Mouse (Mus musculus) layer of hippocampus, adult 2 months (tissue): ENCODE results near the gene Ehbp1l1. TPM values are rescaled to one million over a fixed set of nuclear protein-coding genes. Genes with fewer than 3 reads are reported as not detected.
A peak's percentile ranks its signal among the peaks of the same experiment; 100 is the strongest.
"Not testable (repeated sequence)": the region's sequence is repeated elsewhere in the genome, so short reads cannot be mapped to it uniquely, and the experiment has no call there.

Experiments used
- DNase-seq, 2 experiments: peaks; one replicate each; pipeline ENCODE4 v3.0.0; 2022; ENCODE audit warnings: low spot score in 2 of 2
- H3K27ac ChIP-seq: fragments of 200-600 bp; 2 replicates; pipeline ENCODE4 v1.8.1; 2022
- H3K4me3 ChIP-seq: fragments of 200-600 bp; 2 replicates; pipeline ENCODE4 v1.8.1; 2022; ENCODE audit warnings: mild to moderate bottlenecking
- CTCF ChIP-seq: fragments of 200-600 bp; conservative IDR thresholded peaks from 2 replicates; pipeline ENCODE4 v1.8.1; 2022; ENCODE audit warnings: antibody characterized with exemption, mild to moderate bottlenecking, moderate library complexity
- total RNA-seq, 2 experiments: library from RNA; stranded (reverse); gene quantifications; 2 replicates each; pipeline ENCODE4 v1.2.3; 2021

The Ehbp1l1 gene
- total RNA-seq, 2 experiments from 2014 or later = 11.8 to 17.7 TPM

DNA sequence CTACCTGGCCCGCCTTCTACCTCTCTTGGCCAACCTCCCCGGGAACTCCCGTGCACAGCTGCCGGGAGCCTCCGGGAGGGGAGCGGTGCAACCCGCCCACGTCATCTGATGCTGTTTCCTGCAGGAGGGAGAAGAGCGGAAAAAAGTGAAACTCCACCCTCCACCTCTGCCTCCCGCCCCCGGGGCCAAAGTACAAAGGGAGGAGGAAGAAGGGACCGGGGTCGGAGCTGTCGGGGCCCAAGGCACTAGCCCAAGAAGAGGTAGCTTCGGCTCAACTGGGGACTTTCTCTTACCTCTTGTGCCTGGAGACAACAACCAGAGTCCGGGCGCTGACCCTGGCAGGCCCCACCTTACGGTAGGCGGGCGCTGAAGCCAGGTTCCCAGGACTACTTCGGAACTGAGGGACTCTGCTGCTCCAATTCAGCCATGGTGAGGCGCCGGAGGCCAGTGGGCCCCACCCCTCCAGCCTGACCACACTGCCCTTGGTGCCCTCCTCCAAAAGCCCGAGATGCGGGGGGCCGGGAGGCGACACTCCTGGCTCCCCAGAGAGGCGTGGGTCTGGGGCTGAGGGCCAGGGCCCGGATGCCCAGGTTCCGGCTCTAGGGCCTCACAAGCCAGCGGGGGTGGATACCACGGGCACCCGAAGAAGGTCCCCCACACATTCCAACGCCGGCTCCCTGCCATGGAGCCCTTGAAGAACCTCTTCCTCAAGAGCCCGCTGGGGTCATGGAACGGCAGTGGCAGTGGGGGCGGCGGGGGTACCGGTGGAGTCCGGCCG is 36.4 kb downstream of the Ehbp1l1 start:
- no peak for TF ChIP-seq CTCF
- peak; percentile 73 to 81 for DNase-seq
- Histone ChIP-seq H3K27ac (peak overlapping the region; percentile 93), H3K4me3 (peak overlapping the region; percentile 72)

DNA sequence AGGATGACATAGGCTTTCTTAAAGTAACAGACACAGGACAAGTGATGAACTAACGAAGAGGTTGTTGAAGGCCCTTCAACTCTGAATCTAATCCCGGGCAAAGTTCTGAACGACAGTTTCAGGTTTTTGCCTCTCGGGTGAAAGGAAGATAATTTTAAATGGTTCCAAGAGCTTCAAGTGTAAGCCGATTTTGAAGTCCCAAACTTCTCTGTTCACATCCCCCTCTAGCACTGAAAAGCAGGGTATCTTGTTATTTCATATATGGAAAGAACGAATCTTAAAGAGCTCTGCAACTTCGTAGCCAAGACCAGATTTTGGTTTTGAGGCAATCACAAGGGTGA is 37.1 kb downstream of the Ehbp1l1 start:
- TF ChIP-seq CTCF = no peak
- Histone ChIP-seq H3K4me3 (peak overlapping the region; percentile 72), H3K27ac (peak overlapping the region; percentile 93)
- DNase-seq = no peak

DNA sequence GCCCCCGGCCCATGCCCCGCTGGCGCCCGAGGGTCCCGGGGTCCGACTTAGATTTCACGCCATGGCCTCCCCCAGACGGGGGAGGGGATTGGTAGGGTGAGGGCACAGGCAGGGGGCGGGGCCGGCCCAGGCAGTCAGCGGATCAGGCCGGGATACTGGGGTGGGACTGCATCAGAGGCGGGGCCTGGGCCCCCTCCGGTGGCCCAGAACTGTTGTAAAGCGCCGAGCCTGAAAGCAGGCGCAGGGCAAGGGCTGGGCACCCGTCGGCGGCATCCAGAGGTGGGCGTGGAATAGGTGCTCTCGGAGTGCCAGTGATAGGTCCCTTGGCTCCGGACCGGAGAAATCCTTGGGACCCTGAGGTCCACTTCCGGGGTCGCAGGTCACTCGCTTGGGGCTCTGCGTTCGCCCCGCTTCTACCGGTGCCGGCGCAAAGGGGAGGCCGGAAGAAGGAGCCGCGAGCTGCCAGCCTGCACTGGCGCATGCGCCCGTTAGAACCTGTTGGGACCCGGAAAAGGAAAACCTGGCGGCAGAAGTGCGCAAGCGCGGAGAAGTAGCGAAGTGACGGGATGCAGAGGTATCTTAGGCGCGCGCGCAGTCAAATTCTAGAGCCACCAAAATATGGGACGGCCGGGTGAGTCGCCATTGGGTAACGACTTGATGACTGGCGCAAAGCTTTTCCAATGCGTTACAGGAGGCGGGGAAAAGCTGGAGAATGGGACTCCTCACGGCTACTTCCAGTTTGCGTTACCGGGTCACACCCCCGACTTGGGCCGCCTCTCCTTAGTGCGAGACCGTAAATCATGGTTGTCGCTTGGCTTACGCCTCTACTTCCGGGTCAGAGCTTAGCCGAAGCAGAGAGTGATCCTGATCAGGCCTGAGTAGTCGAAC is 37.7 kb downstream of the Ehbp1l1 start, which contains the start of the genes Map3k11 and Pcnx3:
Gene Map3k11 (plus strand): TSS at position 543 of the 888 bp plus-strand sequence.
Gene Pcnx3 (minus strand): TSS at position 709 of the 888 bp plus-strand sequence.
- H3K27ac ChIP-seq = peak within 1 kb of the TSS; percentile 93
- H3K4me3 ChIP-seq = peak within 1 kb of the TSS; percentile 72
- TF ChIP-seq CTCF = peak; percentile 68
- DNase-seq = peak; percentile 94 to 98

DNA sequence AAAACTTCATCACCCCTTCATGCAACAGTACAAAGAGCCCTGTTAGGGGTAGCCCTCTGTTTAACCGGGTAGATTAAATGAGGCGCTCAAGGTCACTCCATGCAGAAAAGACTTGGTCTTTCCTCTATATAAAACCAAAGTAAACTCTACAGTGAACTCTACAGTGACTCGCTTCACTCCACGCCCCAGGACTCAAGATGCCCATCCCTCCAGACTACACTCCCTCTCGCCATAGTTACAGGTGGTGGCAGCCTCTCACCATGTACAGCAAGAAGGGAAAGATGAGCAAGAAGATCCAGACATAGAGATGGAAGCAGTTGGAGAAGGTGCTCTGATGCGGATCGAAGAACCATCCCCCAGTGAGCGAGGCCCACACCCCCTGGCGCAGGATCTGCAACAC is 38.4 kb downstream of the Ehbp1l1 start:
- Histone ChIP-seq H3K4me3 (peak overlapping the region; percentile 72), H3K27ac (peak overlapping the region; percentile 93)
- TF ChIP-seq CTCF = no peak
- no peak for DNase-seq

DNA sequence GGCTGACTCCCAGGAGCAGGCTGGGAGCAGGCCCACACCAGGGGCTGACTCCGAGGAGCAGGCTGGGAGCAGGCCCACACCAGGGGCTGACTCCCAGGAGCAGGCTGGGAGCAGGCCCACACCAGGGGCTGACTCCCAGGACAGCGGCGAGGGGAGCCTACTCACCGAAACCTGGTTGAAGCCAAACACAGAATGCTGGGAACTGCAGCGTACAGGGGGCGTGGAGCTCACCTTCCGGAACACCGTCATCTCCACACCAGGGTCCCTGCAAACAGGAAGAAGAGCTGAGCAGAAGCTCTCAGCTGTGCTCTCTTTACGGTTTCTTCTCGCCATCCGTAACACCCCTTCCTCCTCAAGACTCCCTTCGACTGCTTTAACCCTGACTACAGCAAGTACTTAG is 39.2 kb downstream of the Ehbp1l1 start:
- not testable (repeated sequence) for H3K27ac ChIP-seq, DNase-seq, H3K4me3 ChIP-seq

DNA sequence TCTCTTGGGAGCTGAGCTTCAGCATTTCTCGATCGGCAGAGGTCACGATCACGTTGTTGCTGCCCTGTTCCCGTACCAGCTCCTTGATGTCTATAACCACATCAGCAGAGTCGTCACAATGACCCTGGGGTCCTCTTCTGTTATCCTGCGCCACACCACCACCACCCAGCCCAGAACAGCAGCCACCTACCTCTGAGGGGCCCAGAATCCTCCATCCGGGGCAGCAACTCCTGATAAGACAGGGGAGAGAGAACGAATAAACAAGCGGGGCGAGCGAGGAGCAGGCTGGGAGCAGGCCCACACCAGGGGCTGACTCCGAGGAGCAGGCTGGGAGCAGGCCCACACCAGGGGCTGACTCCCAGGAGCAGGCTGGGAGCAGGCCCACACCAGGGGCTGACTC is 39.7 kb downstream of the Ehbp1l1 start:
- no peak overlapping the region for H3K27ac ChIP-seq
- no peak overlapping the region for H3K4me3 ChIP-seq
- DNase-seq = no peak
- no peak for TF ChIP-seq CTCF

DNA sequence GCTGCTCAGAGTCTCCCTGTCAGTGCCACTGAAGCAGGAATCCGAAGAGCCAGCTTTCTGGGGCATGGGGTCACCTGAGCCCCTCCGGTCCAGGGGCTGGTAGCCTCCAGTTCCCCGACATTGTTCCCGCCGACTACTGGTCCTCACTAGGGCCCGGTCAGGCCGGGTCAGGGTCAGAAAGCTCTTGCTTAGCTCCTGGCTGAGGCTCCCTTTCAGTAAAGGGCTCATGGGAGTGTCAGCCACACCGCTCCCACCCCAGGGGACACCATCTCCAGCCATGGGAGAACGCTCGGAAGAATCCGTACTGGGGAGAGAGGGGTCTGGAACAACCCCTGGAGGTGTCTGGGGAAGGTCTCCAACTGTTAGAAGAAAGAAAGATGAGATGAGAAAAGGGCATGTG is 40.3 kb downstream of the Ehbp1l1 start:
- DNase-seq = no peak
- H3K4me3 ChIP-seq = no peak overlapping the region
- TF ChIP-seq CTCF = no peak
- no peak overlapping the region for H3K27ac ChIP-seq

DNA sequence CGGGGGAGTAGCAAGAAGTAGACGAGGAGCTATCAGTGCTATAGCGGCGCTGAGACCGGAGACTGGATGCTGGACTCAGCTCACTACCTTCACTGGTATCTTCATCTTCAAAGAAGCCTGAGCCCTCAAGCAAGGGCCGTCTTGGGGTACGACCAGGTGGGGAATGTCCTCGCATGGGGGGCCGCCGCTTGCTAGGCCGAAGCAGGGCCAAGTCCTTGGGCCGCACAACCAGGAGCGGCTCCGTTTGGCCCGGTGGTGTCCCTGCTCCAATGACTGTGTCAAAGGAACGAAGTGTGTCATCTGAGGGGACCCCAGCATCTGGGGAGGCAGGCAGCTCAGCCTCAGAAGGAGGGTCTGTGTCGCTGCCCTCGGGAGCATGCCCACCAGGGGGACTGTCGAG is 40.7 kb downstream of the Ehbp1l1 start:
- H3K27ac ChIP-seq = no peak overlapping the region
- no peak for TF ChIP-seq CTCF

DNA sequence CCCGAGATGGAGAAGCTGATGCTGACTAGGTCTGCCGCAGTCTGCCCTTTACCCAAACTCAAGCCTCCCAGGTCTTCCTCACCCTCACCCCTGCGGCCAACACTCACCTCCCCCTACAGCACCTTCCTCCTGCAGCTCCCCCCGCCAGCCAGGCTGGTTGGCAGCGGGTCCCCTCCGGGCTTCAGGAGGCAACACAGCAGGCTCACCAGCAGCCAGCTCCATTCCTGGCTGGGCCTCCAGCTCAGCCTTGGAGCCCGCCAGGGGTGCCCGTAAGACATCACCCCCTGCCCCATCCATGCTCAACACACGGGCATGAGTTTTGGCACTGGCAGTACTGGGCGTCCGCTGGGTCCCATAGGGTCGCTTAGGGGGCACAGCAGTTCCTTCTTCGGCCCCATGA is 41.1 kb downstream of the Ehbp1l1 start:
- DNase-seq = no peak
- Histone ChIP-seq H3K27ac (no peak overlapping the region), H3K4me3 (no peak overlapping the region)
- no peak for TF ChIP-seq CTCF

More for the DNA sequence above, 40.7 kb downstream of the Ehbp1l1 start:
- no peak overlapping the region for H3K4me3 ChIP-seq
- DNase-seq = no peak

DNA sequence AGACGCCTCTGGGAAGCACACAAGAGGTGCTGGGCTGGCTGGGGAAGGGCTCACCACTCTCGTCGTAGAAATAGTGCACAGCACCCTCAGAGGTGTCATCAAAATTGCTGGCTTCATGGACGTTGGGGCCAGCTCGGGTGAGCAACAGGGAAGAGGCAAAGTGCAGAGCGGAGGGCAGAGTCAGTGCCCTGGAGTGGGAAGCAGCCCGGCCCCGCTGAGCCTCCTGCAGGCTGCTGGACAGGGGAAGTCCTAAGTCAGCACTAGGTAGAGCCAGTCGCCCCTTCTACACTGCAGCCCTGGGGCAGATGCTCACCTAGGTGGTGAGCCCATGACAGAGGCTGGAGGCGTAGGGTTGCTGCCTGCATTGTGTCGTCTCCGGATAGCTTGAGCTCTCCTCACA is 41.9 kb downstream of the Ehbp1l1 start:
- no peak for DNase-seq
- no peak for TF ChIP-seq CTCF
- Histone ChIP-seq H3K27ac (no peak overlapping the region), H3K4me3 (no peak overlapping the region)

DNA sequence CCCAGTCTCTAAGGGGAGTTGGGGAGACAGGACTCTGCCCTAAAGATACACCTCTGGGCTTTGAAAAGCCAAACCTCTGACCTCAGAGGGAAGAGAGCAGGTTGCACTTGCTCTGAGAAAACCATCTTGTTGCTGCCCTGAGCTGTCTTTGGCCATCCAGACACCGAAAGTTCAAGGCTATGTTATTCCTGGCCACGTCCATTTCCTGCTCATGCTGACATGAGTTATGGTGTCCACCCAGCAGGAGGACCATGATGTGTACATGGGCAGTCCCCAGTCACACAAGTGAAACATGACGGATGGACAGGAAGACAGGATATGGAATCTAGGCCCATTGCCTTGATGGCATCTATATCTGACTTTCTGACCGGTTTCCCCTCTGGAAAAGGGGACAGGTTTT is 45.7 kb downstream of the Ehbp1l1 start:
- DNase-seq = no peak
- H3K4me3 ChIP-seq = no peak overlapping the region
- no peak for TF ChIP-seq CTCF
- H3K27ac ChIP-seq = no peak overlapping the region

DNA sequence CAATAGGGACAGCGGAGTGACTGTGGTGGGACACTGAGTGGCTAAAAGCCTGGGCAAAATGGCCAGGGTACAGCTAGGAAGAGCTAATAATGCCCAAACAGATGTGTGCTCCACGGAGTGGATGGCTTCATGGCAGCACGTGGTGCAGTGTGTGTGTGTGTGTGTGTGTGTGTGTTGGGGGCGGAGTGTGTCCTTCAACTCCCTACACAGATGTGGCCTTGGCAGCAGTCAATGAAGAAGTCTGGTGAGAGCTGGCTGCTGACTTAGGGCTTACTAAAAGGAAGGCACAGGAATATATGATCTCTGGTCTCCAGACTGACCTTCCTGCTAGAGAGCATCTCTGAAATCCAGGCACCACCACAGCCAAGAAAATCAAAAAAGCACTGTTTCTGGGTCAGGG is 57.7 kb downstream of the Ehbp1l1 start:
- no peak for TF ChIP-seq CTCF
- no peak for DNase-seq
- no peak overlapping the region for H3K4me3 ChIP-seq
- no peak overlapping the region for H3K27ac ChIP-seq

DNA sequence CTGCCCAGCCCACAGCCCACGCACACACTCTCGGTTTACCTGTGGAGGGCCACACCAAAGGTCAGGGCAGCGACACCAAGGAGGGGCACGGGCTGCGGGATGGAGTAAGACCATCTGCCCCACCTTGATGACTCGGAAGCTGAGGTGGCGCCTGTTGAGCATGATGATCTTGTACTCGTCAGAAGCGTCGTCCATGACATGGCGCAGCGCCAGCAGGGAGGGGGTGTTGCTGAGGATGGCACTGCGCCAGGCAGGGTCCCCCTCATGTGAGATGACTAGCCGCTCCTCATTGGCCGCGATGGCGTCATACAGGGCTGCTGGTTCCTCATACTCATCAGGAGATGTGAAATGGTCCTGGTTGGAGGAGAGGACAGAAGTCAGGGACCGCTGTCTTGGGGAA is 59.7 kb downstream of the Ehbp1l1 start:
- DNase-seq = no peak
- no peak overlapping the region for H3K4me3 ChIP-seq
- no peak for TF ChIP-seq CTCF
- no peak overlapping the region for H3K27ac ChIP-seq
